ENCODE assay signal across 8 mouse cellular contexts in the genomic region with DNA sequence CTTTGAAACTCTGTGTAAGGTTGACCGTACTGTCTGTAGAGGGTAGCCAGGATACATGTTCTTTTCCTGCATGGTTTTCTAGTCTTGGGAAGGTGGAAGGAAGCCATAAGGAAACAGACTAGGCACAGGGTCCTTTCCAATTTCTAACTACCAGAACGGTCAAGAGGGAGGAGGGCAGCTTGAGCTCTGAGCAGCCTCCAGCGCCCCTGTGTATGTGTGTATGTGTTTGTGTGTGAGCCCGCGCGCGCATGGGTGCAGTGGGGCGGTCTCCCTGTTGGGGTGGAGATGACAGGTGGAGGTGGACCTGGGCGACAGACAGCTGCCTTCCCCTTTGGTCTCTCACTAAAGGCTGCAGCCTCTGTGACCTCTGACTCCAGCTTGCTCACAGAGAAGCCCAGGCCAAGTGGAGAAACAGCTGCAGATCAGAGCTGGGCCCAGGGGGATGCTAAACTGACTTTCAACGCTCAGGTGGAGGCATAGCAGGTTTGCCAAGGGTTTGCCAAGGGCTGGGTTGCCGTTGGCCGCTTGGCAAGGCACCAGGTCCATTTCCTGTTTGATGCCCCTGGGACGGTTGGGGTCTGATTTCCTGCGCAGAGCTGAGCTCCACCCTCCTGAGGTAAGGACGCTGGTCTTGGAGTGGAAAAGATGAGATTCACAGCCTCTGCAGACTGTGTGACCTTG. TPM values are rescaled to one million over a fixed set of nuclear protein-coding genes. Genes with fewer than 3 reads are reported as not detected.
DNase-seq lines count a peak whose midpoint lies in the region; ATAC-seq and TF ChIP-seq lines count a peak whose summit lies in the region.

No protein-coding gene starts in this region.

- H3K9ac ChIP-seq in embryonic facial prominence, embryonic 13.5 days: peak overlapping the region; percentile 90
- H3K9ac ChIP-seq in limb, embryonic 11.5 days (ENCODE audit: low read length): peak overlapping the region; percentile 85; the same call in 1 of the 2 replicates
- H3K9ac ChIP-seq in midbrain, embryonic 12.5 days (replicated peaks): peak overlapping the region; percentile 95

- DNase-seq in cerebellum, postnatal 25 days: peak; percentile 48 to 55
- peak; percentile 74 to 76 for DNase-seq in heart, postnatal 10 days
- DNase-seq in limb, embryonic 11.5 days (ENCODE audit: low spot score): peak; percentile 28
- DNase-seq in thymus, adult 2 months: peak; percentile 59
- DNase-seq in frontal cortex, postnatal 14 days (ENCODE audit: low spot score in 2 of 2): no peak

- TF ChIP-seq CTCF in thymus, adult 2 months (IDR thresholded peaks at IDR 0.05; ENCODE audit: borderline replicate concordance, control insufficient read depth, extremely low read depth, insufficient read depth, low read length, poor library complexity): no peak

- peaks cover 23% of the 10 kb centered on the region for H3K27me3 ChIP-seq in embryonic facial prominence, embryonic 13.5 days
- no peaks in the 10 kb centered on the region for H3K27me3 ChIP-seq in limb, embryonic 11.5 days (ENCODE audit: control insufficient read depth, insufficient read depth, low read length)
- peaks cover 12% of the 10 kb centered on the region for H3K27me3 ChIP-seq in midbrain, embryonic 12.5 days
- H3K27me3 ChIP-seq in thymus, adult 2 months (ENCODE audit: control insufficient read depth, insufficient read depth, low read length): no peaks in the 10 kb centered on the region

- no peak for TF ChIP-seq POLR2A in thymus, adult 2 months (IDR thresholded peaks at IDR 0.05; ENCODE audit: control insufficient read depth, extremely low read depth, insufficient read depth, low read length, poor library complexity)

- ATAC-seq in cerebellum, adult (ENCODE audit: insufficient number of reproducible peaks, low FRiP score, low TSS enrichment): no peak
- ATAC-seq in embryonic facial prominence, embryonic 13.5 days (ENCODE audit: insufficient number of reproducible peaks, insufficient read depth, low FRiP score, low TSS enrichment, low read depth): no peak
- no peak for ATAC-seq in limb, embryonic 11.5 days (ENCODE audit: insufficient number of reproducible peaks, low FRiP score, low TSS enrichment, low read depth)
- ATAC-seq in midbrain, embryonic 12.5 days (ENCODE audit: low FRiP score, low read depth): no peak

- no peaks in the 10 kb centered on the region for H3K9me3 ChIP-seq in embryonic facial prominence, embryonic 13.5 days
- no peaks in the 10 kb centered on the region for H3K9me3 ChIP-seq in limb, embryonic 11.5 days (ENCODE audit: control insufficient read depth, low read length)
- no peaks in the 10 kb centered on the region for H3K9me3 ChIP-seq in midbrain, embryonic 12.5 days

- peak overlapping the region; percentile 86 for H3K4me3 ChIP-seq in embryonic facial prominence, embryonic 13.5 days
- peak overlapping the region; percentile 85 for H3K4me3 ChIP-seq in limb, embryonic 11.5 days (ENCODE audit: low read depth, low read length)
- peak overlapping the region; percentile 95 for H3K4me3 ChIP-seq in midbrain, embryonic 12.5 days
- peak overlapping the region; percentile 73 for H3K4me3 ChIP-seq in thymus, adult 2 months (ENCODE audit: control insufficient read depth, insufficient read depth, low read length)

- H3K4me1 ChIP-seq in embryonic facial prominence, embryonic 13.5 days: peaks cover 24% of the 10 kb centered on the region
- peaks cover 15% of the 10 kb centered on the region for H3K4me1 ChIP-seq in limb, embryonic 11.5 days (ENCODE audit: control insufficient read depth, insufficient read depth, low read length)
- peaks cover 48% of the 10 kb centered on the region for H3K4me1 ChIP-seq in midbrain, embryonic 12.5 days
- peaks cover 34% of the 10 kb centered on the region for H3K4me1 ChIP-seq in thymus, adult 2 months (replicated peaks; ENCODE audit: control insufficient read depth, insufficient read depth, low read length)

- peak overlapping the region; percentile 90 for H3K4me2 ChIP-seq in embryonic facial prominence, embryonic 13.5 days
- peak overlapping the region; percentile 96 for H3K4me2 ChIP-seq in limb, embryonic 11.5 days (ENCODE audit: low read depth, severe bottlenecking)
- peak overlapping the region; percentile 87 for H3K4me2 ChIP-seq in midbrain, embryonic 12.5 days (replicated peaks)

- intact Hi-C loops in heart, postnatal 10 days (cut with DNase I): loop anchor here (2.0 to 5.0 kb wide), 2 partner anchors 54 to 74 kb away; no protein-coding TSS in a partner anchor

- no peak overlapping the region for H3K27ac ChIP-seq in embryonic facial prominence, embryonic 13.5 days
- H3K27ac ChIP-seq in limb, embryonic 11.5 days (replicated peaks; ENCODE audit: low read depth, low read length): 0 out of 2 replicates have a peak overlapping the region, but pooled peaks have one; percentile 14
- peak overlapping the region; percentile 70 for H3K27ac ChIP-seq in midbrain, embryonic 12.5 days (replicated peaks)
- H3K27ac ChIP-seq in thymus, adult 2 months (ENCODE audit: control insufficient read depth, insufficient read depth, low read length): peak overlapping the region; percentile 85

- WGBS in embryonic facial prominence, embryonic 13.5 days: 43% methylated on average over 15 of the region's 15 CpGs
- WGBS in limb, embryonic 11.5 days: 50% methylated on average over 15 of the region's 15 CpGs
- WGBS in midbrain, embryonic 12.5 days: 31% methylated on average over 15 of the region's 15 CpGs
- 1% methylated on average over 15 of the region's 15 CpGs for WGBS in thymus, adult 2 months

- H3K36me3 ChIP-seq in embryonic facial prominence, embryonic 13.5 days: no peaks in the 10 kb centered on the region
- no peaks in the 10 kb centered on the region for H3K36me3 ChIP-seq in limb, embryonic 11.5 days (ENCODE audit: control insufficient read depth, insufficient read depth, low read length)
- H3K36me3 ChIP-seq in midbrain, embryonic 12.5 days: no peaks in the 10 kb centered on the region
- no peaks in the 10 kb centered on the region for H3K36me3 ChIP-seq in thymus, adult 2 months (ENCODE audit: control insufficient read depth, insufficient read depth, low read length)

RNA-seq across cellular contexts. Expression of gene Trak1, which starts 1.2 kb away (rescaled TPM):
- 17.7 and 17.8 TPM in 2 replicates for polyA plus RNA-seq in embryonic facial prominence, embryonic 13.5 days (2015; fragmentation: Nextera tagmentation; extraction: Ambion mirVana)
- 100 to 1,000 TPM; 334 to 336 TPM for total RNA-seq in heart, postnatal 10 days (2021)
- 9.3 and 11.7 TPM in 2 replicates for polyA plus RNA-seq in limb, embryonic 11.5 days (2014; fragmentation: Nextera tagmentation; extraction: Ambion mirVana)
- 38.0 and 42.2 TPM in 2 replicates for polyA plus RNA-seq in midbrain, embryonic 12.5 days (2016; fragmentation: Nextera tagmentation; extraction: Ambion mirVana)
- 96.5 and 103 TPM in 2 replicates for polyA plus RNA-seq in thymus, adult 2 months (2012; rRNA removed)

RNA-seq across cellular contexts. Expression of gene Ulk4, which starts 21.6 kb away (rescaled TPM):
- 213 and 290 TPM in 2 replicates for polyA plus RNA-seq in embryonic facial prominence, embryonic 13.5 days (2015; fragmentation: Nextera tagmentation; extraction: Ambion mirVana)
- total RNA-seq in heart, postnatal 10 days (2021): 1 to 10 TPM in 1 of 2 experiments, under 1 TPM in 1; 0.74 to 1.4 TPM
- 147 and 159 TPM in 2 replicates for polyA plus RNA-seq in limb, embryonic 11.5 days (2014; fragmentation: Nextera tagmentation; extraction: Ambion mirVana)
- polyA plus RNA-seq in midbrain, embryonic 12.5 days (2016; fragmentation: Nextera tagmentation; extraction: Ambion mirVana): 193 and 218 TPM in 2 replicates
- polyA plus RNA-seq in thymus, adult 2 months (2012; rRNA removed): 1.4 and 2.9 TPM in 2 replicates

Comparison
In these comparisons a context has a peak if more than half of its experiments do, and no peak if none do; other contexts are left out.
1. DNase-seq: peak in cerebellum, postnatal 25 days (2 of 2), heart, postnatal 10 days (2 of 2), limb, embryonic 11.5 days (single experiment) and thymus, adult 2 months (single experiment); none in frontal cortex, postnatal 14 days (0 of 2).
2. RNA of gene Ulk4, which starts 21.6 kb away (polyA plus RNA-seq): 213 to 290 TPM in embryonic facial prominence, embryonic 13.5 days, 193 to 218 TPM in midbrain, embryonic 12.5 days and 147 to 159 TPM in limb, embryonic 11.5 days; 1.4 to 2.9 TPM in thymus, adult 2 months; every median in the first group is over 10 times any median in the second.
3. Peak in every context shown above with its lines, with median percentiles within 50 percentile points of each other: H3K4me2 ChIP-seq, H3K4me3 ChIP-seq and H3K9ac ChIP-seq.